Mouse (Mus musculus) forebrain, embryonic 12.5 days (tissue): ENCODE data around the gene Vmn1r72. TPM values are rescaled to one million over a fixed set of nuclear protein-coding genes. Genes with fewer than 3 reads are reported as not detected.
"Not testable (repeated sequence)": the region's sequence is repeated elsewhere in the genome, so short reads cannot be mapped to it uniquely, and the experiment has no call there.

Source experiments
- ATAC-seq: fragments of 200-750 bp; cut with Nextera tagmentation; 2 replicates; pipeline ENCODE4 v1.8.0; 2017; ENCODE audit warnings: moderate TSS enrichment; ENCODE audit not compliant: low FRiP score
- H3K27ac ChIP-seq: fragments of 300-500 bp; sonication (generic); 2 replicates; pipeline ENCODE4 v1.5.1; 2016; ENCODE audit warnings: mild to moderate bottlenecking
- H3K27me3 ChIP-seq: fragments of 300-500 bp; sonication (generic); 2 replicates; pipeline ENCODE4 v1.6.1; 2016; ENCODE audit warnings: mild to moderate bottlenecking
- H3K36me3 ChIP-seq: fragments of 300-500 bp; sonication (generic); replicated peaks from 2 replicates; pipeline ENCODE4 v1.6.1; 2016; ENCODE audit warnings: mild to moderate bottlenecking
- H3K4me1 ChIP-seq: fragments of 300-500 bp; sonication (generic); 2 replicates; pipeline ENCODE4 v1.6.1; 2016
- H3K4me2 ChIP-seq: fragments of 300-500 bp; sonication (generic); 2 replicates; pipeline ENCODE4 v1.6.1; 2016; ENCODE audit warnings: mild to moderate bottlenecking, moderate library complexity
- H3K4me3 ChIP-seq: fragments of 300-500 bp; sonication (generic); replicated peaks from 2 replicates; pipeline ENCODE4 v1.5.1; 2016; ENCODE audit warnings: mild to moderate bottlenecking
- H3K9ac ChIP-seq: fragments of 300-500 bp; sonication (generic); 2 replicates; pipeline ENCODE4 v1.6.1; 2016; ENCODE audit warnings: mild to moderate bottlenecking
- H3K9me3 ChIP-seq: fragments of 300-500 bp; sonication (generic); 2 replicates; pipeline ENCODE4 v1.6.1; 2016
- WGBS: fragments of 180-500 bp; shearing (Covaris S2); methylation state at CpG from one replicate; pipeline ENCODE4 v1.1.7; 2016; 5-methylcytosine and 5-hydroxymethylcytosine counted together
- polyA plus RNA-seq: library from polyadenylated mRNA; unstranded; fragments of >200 nt; fragmentation: Nextera tagmentation; extraction: Ambion mirVana; gene quantifications from 2 replicates; pipeline ENCODE4 v1.2.1, GENCODE M21; 2016

The Vmn1r72 gene
- not detected in 2 replicates for polyA plus RNA-seq

- not testable (repeated sequence) for H3K27ac ChIP-seq, H3K27me3 ChIP-seq, H3K9ac ChIP-seq, H3K4me1 ChIP-seq, H3K4me2 ChIP-seq, H3K4me3 ChIP-seq, H3K36me3 ChIP-seq, ATAC-seq
- peaks cover 26% of the 10 kb centered on the region for H3K9me3 ChIP-seq
Observed at GRCm38 (mm10) chr7:11680047-11680446, at the start of gene Vmn1r72. TSS of gene Vmn1r72 (minus strand) at chr7:11680147.

GRCm38 (mm10) chr7:11617082-11617481 lies 62.9 kb downstream of the Vmn1r72 start:
- H3K27ac ChIP-seq, H3K27me3 ChIP-seq, H3K36me3 ChIP-seq, H3K4me1 ChIP-seq, ATAC-seq, H3K4me2 ChIP-seq, H3K9ac ChIP-seq, H3K9me3 ChIP-seq, H3K4me3 ChIP-seq: not testable (repeated sequence)
- 7% methylated on average over 8 of the region's 8 CpGs for WGBS

Other genes starting within 250 kb of the Vmn1r72 start
- gene Zscan4-ps2, start 165.8 kb downstream of the Vmn1r72 start, polyA plus RNA-seq: not detected in 2 replicates
- gene Zscan4-ps3, start 70.8 kb downstream of the Vmn1r72 start, polyA plus RNA-seq: not detected in 2 replicates
- gene Vmn1r73, start 50.1 kb upstream of the Vmn1r72 start, polyA plus RNA-seq: not detected in 2 replicates
- not detected in 2 replicates for gene Vmn1r74, start 153.8 kb upstream of the Vmn1r72 start, polyA plus RNA-seq
- not detected in 2 replicates for gene Vmn1r75, start 194.5 kb upstream of the Vmn1r72 start, polyA plus RNA-seq